Mouse (Mus musculus) megakaryocyte, embryonic 14.5 days (primary cell): ENCODE measurements around the gene Tkt. TPM values are rescaled to one million over a fixed set of nuclear protein-coding genes. Genes with fewer than 3 reads are reported as not detected.

Experiments
- H3K27me3 ChIP-seq: replicated peaks from 2 replicates; pipeline ENCODE3; 2012; ENCODE audit warnings: inconsistent platforms
- H3K36me3 ChIP-seq: replicated peaks from 2 replicates; pipeline ENCODE3; 2012; ENCODE audit warnings: low read length, inconsistent platforms, mixed read lengths
- H3K4me1 ChIP-seq: 2 replicates; pipeline ENCODE4 v1.6.1; 2012; ENCODE audit warnings: inconsistent platforms
- H3K4me3 ChIP-seq: replicated peaks from 2 replicates; pipeline ENCODE3; 2012; ENCODE audit warnings: moderate library complexity, mild to moderate bottlenecking, inconsistent platforms
- H3K9me3 ChIP-seq: 2 replicates; pipeline ENCODE4 v1.6.1; 2012; ENCODE audit warnings: inconsistent platforms
- FLI1 ChIP-seq: IDR thresholded peaks from 2 replicates; pipeline ENCODE4 v1.6.1; 2012; ENCODE audit warnings: low read length, inconsistent platforms, mixed read lengths
- GATA1 ChIP-seq: IDR thresholded peaks from 3 replicates; pipeline ENCODE4 v1.6.1; 2012; ENCODE audit warnings: mixed read lengths, low read length, inconsistent platforms, borderline replicate concordance
- polyA plus RNA-seq: library from polyadenylated mRNA; stranded (reverse); fragments of >175 nt; gene quantifications from 2 replicates; pipeline ENCODE4 v1.2.3, GENCODE M21; 2012; ENCODE audit warnings: low replicate concordance; ENCODE audit not compliant: insufficient read depth

Gene Tkt
- polyA plus RNA-seq, 1 experiment: 491 TPM

DNA sequence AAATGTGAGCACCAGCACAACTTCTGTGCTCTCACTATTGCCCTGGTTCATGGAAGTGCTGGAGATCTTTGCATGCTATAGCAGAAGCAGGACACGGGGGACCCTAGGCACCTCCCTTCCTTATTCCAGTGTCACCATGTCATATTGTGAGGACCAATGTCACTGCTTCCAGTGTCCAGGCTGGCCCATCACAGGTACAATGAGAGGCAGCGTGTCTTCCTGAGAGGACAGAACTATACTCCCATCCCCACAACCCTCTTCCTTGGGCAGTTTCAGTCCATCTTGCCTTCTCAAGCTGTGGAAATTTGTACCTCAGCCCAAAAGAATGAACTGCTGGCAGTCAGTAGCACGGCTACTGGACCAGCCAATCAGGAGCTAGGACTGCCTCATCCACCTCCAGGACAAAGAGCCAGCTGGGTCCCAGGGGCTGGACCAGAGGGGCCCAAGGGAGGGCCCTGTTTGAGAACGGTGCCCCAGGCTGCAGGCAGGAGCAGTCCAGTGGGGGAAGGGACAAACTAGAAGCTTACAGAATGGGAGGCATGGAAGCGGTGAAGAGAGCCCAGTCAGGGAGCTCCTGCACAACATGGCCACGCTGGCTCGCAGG lies 46.0 kb downstream of the Tkt start:
- peaks cover 62% of the 10 kb centered on the region for H3K36me3 ChIP-seq
- no peaks in the 10 kb centered on the region for H3K9me3 ChIP-seq
- TF ChIP-seq GATA1 (no peak), FLI1 (no peak)
- peaks cover 76% of the 10 kb centered on the region for H3K4me1 ChIP-seq
- no peaks in the 10 kb centered on the region for H3K27me3 ChIP-seq
- H3K4me3 ChIP-seq: peak overlapping the region; percentile 44

- Histone ChIP-seq H3K27me3 (no peaks in the 10 kb centered on the region), H3K4me3 (no peak overlapping the region), H3K36me3 (peaks cover 78% of the 10 kb centered on the region), H3K4me1 (peaks cover 61% of the 10 kb centered on the region), H3K9me3 (no peaks in the 10 kb centered on the region)
- TF ChIP-seq GATA1 (no peak), FLI1 (no peak)
Measured at GRCm38 (mm10) chr14:30595576-30596313, 47.6 kb downstream of the Tkt start.

DNA sequence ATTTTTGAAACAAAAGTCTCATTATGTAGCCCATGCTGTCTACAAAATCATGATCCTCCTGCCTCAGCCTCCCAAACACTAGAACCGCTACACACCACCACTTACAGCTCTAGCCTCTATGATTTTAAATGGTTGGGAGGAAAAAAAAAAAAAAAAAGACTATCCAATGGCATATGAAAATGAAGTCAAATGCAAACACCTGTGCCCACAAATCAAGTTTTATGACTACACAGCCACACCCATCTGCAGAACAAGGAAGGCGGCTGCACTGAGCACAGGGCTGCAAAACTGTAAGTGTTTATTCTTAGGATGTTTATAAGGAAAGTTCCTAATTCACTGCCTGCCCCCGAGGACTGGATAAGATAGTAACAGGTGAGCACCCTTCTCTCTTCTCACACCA lies 48.2 kb downstream of the Tkt start:
- no peak overlapping the region for H3K4me3 ChIP-seq
- peaks cover 85% of the 10 kb centered on the region for H3K36me3 ChIP-seq
- no peaks in the 10 kb centered on the region for H3K9me3 ChIP-seq
- H3K4me1 ChIP-seq: peaks cover 54% of the 10 kb centered on the region
- TF ChIP-seq GATA1 (no peak), FLI1 (no peak)
- H3K27me3 ChIP-seq: no peaks in the 10 kb centered on the region

DNA sequence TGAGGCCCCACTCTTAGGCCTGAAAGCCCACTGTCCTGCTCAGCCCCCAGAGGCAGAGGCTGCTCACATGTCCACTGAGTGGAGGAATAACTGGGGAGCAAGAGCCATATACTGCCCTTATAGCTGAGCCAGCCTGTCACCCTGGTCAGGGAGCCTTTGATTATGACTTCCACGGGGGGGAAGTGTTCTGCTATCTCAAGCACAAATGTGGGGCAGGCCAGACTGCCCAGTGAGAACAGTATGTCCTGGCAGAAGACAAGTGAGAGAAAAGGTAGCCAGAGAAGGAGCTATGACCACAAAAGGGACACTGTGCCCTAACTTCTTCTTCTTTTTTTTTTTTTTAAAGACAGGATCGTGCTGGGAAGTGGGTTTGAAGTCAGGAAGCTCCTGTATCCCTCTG lies 49.0 kb downstream of the Tkt start:
- H3K27me3 ChIP-seq: no peaks in the 10 kb centered on the region
- H3K4me3 ChIP-seq: no peak overlapping the region
- H3K4me1 ChIP-seq: peaks cover 47% of the 10 kb centered on the region
- H3K36me3 ChIP-seq: peaks cover 92% of the 10 kb centered on the region
- no peak for TF ChIP-seq FLI1
- TF ChIP-seq GATA1: no peak
- no peaks in the 10 kb centered on the region for H3K9me3 ChIP-seq

DNA sequence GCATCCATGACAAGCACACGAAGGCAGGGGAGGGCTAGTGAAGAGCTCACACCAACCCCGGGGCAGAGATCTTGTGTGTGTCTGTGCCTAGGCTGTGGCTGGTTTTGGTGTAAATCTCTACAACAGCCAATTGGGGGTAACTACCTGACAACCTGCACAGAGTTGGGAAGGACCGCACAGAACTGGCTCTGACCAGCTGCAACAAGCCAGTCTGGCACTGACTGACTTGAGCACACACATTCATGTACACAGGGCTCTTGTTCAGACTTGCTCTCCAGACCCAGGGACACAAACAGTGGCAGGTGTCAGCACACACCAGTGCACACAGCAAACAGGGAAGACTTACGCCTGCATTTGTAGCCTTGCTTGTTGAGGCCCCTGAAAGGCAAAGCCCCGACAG lies 58.7 kb downstream of the Tkt start:
- peak overlapping the region; percentile 20 for H3K4me3 ChIP-seq
- peaks cover 97% of the 10 kb centered on the region for H3K36me3 ChIP-seq
- H3K9me3 ChIP-seq: no peaks in the 10 kb centered on the region
- no peak for TF ChIP-seq GATA1
- TF ChIP-seq FLI1: no peak
- no peaks in the 10 kb centered on the region for H3K27me3 ChIP-seq
- peaks cover 54% of the 10 kb centered on the region for H3K4me1 ChIP-seq

DNA sequence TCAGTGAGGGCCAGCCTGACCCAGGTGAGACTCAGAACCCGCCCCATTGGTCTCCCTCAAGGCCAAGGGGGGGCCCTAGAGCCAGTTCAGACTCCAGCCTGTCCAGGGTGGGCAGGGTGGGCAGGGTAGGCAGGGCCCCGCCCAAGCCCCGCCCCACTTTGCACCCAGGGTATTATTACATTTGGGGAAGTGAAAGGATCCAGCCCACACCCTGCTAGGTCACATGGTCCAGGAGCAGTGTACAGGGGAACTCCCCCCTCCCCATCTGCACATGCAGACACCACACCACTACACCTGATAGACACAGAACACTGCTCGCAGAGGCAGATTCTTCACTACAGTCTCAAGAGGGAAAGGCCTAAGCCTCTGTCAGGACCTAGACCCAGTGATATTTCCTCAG lies 59.5 kb downstream of the Tkt start:
- peaks cover 63% of the 10 kb centered on the region for H3K4me1 ChIP-seq
- H3K27me3 ChIP-seq: no peaks in the 10 kb centered on the region
- H3K4me3 ChIP-seq: no peak overlapping the region
- H3K9me3 ChIP-seq: no peaks in the 10 kb centered on the region
- TF ChIP-seq GATA1: no peak
- no peak for TF ChIP-seq FLI1
- H3K36me3 ChIP-seq: peaks cover 97% of the 10 kb centered on the region

GRCm38 (mm10) chr14:30608176-30608575 lies 60.0 kb downstream of the Tkt start:
- Histone ChIP-seq H3K36me3 (peaks cover 98% of the 10 kb centered on the region), H3K4me1 (peaks cover 67% of the 10 kb centered on the region)

DNA sequence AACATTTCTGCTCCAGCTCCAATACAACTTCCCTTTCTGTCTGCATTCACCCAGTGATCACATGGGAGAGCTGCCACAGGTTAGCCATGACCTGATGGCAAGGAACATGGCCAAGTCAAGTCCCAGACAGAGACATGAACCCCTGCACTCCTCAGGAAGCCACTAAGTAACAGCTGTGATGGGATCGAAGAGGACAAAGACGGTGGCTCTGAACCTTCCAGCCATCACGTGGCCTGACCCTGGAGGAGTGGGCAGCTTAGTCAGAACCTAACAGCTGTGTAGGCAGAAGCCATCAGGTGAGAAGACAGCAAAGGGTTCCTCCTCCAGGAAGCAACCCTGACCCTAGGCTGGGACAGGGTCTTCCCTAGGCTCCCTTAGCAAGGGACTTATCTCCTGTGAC lies 61.3 kb downstream of the Tkt start:
- Histone ChIP-seq H3K4me1 (peaks cover 81% of the 10 kb centered on the region), H3K36me3 (peaks cover 98% of the 10 kb centered on the region), H3K27me3 (no peaks in the 10 kb centered on the region), H3K4me3 (no peak overlapping the region), H3K9me3 (no peaks in the 10 kb centered on the region)
- no peak for TF ChIP-seq GATA1
- no peak for TF ChIP-seq FLI1

More at GRCm38 (mm10) chr14:30608176-30608575, 60.0 kb downstream of the Tkt start:
- H3K9me3 ChIP-seq: no peaks in the 10 kb centered on the region
- H3K27me3 ChIP-seq: no peaks in the 10 kb centered on the region
- H3K4me3 ChIP-seq: no peak overlapping the region
- TF ChIP-seq FLI1: no peak
- TF ChIP-seq GATA1: no peak

DNA sequence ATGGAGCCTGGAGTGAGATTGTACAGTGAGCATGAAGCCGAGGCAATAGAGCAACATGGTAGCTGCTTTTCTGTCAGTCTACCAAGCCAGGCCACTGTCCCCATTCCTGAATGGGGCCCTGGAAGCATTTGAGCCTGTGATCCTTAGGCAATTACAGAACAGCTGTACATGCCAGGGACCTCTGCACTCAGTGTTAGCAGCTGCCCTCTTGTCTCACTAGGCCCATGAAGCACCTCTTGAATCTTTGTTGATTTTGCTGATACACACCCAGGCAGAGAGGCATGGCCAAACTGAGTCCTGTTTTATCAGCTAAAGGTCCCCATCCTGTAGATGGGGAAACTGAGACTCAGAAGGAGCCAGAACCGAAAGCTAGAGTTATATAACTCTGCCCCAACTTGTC lies 62.1 kb downstream of the Tkt start:
- peaks cover 88% of the 10 kb centered on the region for H3K4me1 ChIP-seq
- TF ChIP-seq FLI1 (no peak), GATA1 (no peak)
- H3K9me3 ChIP-seq: no peaks in the 10 kb centered on the region
- H3K4me3 ChIP-seq: no peak overlapping the region
- H3K27me3 ChIP-seq: no peaks in the 10 kb centered on the region
- H3K36me3 ChIP-seq: peaks cover 99% of the 10 kb centered on the region

GRCm38 (mm10) chr14:30610940-30611339 lies 62.8 kb downstream of the Tkt start:
- Histone ChIP-seq H3K27me3 (no peaks in the 10 kb centered on the region), H3K9me3 (no peaks in the 10 kb centered on the region), H3K4me3 (peak overlapping the region; percentile 44), H3K36me3 (peaks cover 99% of the 10 kb centered on the region), H3K4me1 (peaks cover 90% of the 10 kb centered on the region)
- TF ChIP-seq FLI1: no peak
- no peak for TF ChIP-seq GATA1
